Mouse (Mus musculus) liver (tissue): ENCODE data around the gene Tub.
A peak's percentile ranks its signal among the peaks of the same experiment; 100 is the strongest.

ENCODE experiments used
- DNase-seq: peaks from one replicate; pipeline ENCODE4 v3.0.0-alpha.2; 2020; ENCODE audit warnings: mixed read lengths

Tub gene

GRCm38 (mm10) chr7:108950312-108950761, at the start of gene Tub:
Gene Tub (plus strand): TSS chr7:108950338.
- DNase-seq, result peak; percentile 21

- no peak for DNase-seq
These were observed 46.2 kb upstream of the Tub start for GRCm38 (mm10) chr7:108903969-108904368.

- DNase-seq, result no peak
These were observed 23.1 kb upstream of the Tub start for GRCm38 (mm10) chr7:108927043-108927442.

DNA sequence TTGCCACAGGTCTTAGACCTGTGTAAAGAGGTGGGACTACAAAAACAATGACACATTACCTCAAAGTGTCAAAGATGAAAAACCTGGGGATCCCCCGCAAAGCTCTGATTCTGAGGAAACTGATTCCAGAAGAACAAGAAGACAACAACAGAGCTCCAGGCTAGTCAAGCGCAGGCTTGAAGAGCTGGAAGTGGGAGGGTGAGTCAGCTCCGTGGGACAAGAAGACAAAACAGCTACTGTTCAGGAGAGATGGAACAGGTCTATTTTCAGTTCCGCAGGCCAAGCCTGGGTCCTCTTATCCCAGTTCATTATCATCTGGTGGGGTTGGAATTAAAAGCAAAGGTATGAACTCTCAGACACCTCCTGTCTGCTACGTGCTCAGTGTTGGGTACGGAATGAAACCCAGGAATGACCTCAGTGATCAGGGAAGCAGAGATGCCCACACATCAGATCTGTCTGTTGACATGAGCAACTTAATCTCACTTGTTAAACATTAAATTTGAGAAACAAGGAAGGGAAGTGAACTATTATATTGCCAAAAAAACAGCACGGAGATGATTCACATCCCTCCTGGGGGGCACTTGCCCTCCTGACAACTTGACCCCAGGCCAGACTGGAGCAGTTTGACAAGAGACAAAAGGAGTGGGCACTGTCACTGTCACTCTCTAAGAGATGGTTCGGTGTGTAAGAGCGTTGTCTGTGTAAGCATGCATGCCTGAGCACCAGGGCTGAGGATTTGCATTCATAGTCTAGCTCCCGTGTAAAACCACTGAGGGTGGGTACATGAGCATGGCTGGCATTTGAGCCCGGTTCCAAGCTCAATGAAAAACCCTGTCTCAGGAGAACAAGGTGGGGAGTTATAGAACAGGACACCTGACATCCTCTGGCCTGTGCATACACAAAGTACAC, 21.6 kb upstream of the Tub start:
- no peak for DNase-seq

DNA sequence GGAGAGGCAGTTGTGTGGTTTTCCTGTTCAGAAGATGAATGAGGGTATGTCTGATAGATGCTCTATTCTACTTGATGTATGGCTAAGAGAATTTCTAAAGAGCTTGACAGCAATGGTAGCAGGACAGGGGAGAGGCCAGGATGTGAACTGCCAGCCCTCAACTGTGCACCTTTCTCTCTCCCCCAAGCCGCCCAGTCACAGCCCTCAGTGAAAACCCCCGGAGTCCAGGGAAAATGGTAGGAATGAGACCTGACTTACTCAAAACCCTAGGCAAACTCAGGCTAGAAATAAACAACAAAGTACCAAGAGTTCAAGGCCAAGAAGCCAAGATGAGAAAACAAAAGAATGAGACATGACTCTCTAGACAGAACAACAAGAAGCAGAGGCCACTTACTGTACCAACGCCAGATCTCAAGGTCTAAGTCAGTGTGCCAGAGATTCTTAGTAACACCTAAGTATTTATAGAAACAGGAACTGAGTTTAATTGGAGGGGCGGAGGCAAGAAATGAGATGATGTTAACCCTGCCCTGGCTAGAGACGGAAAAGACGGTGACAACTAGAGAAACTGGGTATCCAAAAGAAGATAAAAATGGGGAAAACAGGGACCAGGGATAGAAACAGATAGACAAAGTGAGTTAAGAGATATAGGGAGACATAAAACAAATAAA, 20.3 kb upstream of the Tub start, which contains the start of gene Nlrp10:
Gene Nlrp10, minus strand, starts transcription at position 453 of the 668 bp plus-strand sequence.
- no peak for DNase-seq

- peak; percentile 91 for DNase-seq
These were observed 16.1 kb upstream of the Tub start, which contains the start of gene Eif3f for GRCm38 (mm10) chr7:108933794-108934731. Gene Eif3f (plus strand): TSS chr7:108934417.

- DNase-seq, result no peak
These were observed 15.3 kb upstream of the Tub start for GRCm38 (mm10) chr7:108934836-108935235.

GRCm38 (mm10) chr7:108935411-108935810, 14.7 kb upstream of the Tub start:
- DNase-seq, result no peak

DNA sequence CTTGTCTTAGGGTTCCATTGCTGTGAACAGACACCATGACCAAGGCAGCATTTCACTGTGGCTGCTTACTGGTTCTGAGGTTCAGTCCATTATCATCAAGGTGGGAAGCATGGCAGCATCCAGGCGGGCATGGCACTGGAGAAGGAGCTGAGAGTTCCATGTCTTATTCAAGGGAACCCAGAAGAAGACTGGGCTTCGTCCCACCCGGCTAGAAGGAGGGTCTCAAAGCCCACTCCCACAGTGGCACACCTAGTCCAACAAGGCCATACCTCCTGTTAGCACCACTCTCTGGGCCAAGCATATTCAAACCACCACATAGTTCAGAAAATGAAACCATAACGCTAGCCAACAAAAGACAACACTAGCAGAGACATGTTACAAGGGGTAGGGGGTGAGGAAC, 13.5 kb upstream of the Tub start:
- no peak for DNase-seq

DNA sequence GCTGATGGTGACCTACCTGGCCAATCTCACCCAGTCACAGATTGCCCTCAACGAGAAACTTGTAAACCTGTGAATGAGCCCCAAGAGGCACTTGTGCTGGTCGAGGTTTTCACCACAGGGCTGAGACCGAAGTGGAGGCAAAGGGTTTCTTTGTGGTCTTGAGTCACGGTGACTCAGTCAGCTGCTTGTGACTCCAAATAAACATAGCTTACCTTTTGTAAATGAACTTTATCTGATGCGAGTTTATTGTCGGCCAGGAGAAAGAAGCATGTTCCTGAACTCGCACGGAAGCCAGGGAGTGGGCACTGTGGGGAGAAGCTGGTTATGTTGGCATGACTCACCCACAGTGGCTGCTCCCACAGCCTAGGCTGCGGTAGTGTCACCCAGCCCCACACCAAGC, 8.7 kb upstream of the Tub start:
- no peak for DNase-seq

DNA sequence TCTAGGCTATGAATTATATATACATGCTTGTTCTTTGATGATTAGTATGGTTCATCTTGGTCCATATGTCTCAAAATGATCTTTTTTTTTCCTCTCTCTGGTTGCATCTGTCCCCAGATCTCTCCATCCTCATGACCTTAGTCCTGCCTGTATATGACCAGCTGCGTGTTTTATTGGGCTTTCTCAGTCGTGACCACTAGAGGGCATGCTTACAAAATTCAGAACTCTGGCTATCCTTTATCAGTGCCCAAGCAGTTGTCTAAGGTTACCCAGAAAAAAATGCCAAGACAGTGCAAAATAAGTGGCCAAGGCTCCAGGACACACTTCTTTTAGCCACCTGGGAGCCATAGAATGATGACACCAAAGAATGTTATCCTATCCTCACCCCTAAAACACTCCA, 6.1 kb upstream of the Tub start:
- peak; percentile 51 for DNase-seq

DNA sequence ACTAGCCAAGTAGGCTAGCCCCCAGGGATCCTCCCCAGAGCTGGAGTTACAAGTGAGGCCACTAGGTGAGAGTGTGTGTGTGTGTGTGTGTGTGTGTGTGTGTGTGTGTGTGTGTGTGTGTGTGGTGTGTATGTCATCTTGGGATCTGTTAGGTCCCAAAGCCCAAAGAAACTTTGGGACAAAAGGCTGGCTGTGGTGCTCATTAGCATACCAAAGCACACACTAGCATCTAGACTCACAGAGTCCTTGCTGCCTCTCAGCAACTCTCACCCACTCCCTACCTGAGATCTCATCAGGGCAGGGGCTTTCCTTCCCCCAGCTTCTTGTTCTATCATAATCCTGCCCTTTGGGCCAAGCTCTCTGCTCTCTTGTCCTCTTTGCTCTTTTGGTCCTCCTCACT, 1.5 kb upstream of the Tub start:
- no peak for DNase-seq

DNA sequence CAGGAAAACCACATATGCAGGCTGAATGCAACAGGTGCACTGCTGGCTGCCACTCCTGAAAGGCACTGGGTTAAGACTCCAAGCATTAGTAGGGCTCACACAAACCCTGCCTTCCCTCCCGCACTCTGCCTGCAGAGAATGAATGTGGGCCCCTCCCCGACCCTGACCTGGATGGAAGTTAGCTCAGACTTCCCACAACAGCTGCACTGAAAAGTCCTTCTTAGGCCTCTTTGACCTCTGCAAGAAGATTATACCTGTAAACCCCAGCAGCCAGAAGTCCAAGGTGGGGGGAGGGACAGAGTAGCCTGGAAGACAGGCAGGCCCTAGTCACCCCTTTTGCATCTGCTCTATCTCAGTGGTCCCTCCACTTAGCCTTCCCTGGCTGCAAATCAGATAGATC, 837 bp upstream of the Tub start:
- DNase-seq, result no peak

- no peak for DNase-seq
These were observed 709 bp downstream of the Tub start for GRCm38 (mm10) chr7:108950762-108951331.

- no peak for DNase-seq
These were observed 2.7 kb downstream of the Tub start for GRCm38 (mm10) chr7:108952801-108953200.

DNA sequence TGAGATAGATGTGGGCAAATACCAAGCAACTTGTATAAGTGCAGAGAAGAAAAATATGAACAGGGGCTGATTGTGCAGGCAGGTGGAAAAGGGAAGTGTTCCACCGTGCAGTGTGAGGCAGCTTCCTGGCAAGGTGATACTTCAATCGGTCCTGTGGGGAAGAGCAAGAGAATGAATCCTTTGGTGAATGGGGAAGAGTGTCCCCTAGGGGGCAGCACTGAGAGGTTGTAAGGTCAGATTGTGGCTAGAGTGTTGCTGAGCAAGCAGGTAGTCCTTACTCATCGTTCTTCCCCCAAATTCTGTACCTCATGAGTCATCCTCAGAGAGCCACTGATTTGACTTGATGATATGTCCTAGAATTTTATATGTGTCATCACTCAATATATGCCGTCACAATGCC, 4.0 kb downstream of the Tub start:
- DNase-seq, result peak; percentile 55

- no peak for DNase-seq
These were observed 7.6 kb downstream of the Tub start for GRCm38 (mm10) chr7:108957734-108958133.

DNA sequence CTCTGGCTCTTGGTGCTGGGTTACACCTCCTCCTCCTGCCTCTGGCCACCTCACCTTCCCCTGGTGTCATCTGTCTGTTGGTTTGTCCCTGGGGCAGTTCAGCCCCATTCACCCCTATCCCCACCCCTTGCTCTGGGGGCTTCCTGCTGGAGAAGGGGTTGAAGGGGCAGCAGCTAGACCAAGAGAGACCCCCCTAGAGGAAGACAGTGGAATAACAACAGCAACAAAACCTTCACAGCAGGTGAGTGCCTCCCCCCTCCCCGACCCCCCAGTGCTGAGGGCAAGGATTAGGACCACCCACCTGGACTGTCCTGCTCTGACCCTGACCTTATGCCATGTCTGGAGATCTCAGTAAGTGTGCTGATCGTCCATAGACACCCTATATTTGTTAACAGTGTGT, 15.8 kb downstream of the Tub start:
- no peak for DNase-seq

- DNase-seq, result peak; percentile 43
These were observed 16.7 kb downstream of the Tub start for GRCm38 (mm10) chr7:108966742-108967362.

DNA sequence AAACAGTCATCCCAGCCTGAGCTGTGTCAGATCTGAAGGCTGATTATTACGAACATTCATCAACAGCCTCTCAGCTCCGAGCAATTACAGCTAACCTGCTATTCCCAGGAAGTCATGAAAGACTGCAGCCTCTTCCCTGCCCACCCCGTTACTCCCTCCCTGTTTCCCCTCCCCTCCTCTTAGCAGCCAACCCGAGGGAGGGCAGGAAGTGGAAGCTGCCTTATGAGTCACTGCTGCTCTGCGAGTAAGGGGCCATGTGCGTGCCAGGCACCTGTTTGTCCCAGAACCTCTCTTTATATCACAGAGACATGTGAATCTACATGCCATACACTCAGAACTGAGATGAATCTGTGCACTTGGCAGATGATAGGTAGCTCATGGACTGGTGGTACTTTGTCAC, 18.1 kb downstream of the Tub start:
- DNase-seq, result no peak

DNA sequence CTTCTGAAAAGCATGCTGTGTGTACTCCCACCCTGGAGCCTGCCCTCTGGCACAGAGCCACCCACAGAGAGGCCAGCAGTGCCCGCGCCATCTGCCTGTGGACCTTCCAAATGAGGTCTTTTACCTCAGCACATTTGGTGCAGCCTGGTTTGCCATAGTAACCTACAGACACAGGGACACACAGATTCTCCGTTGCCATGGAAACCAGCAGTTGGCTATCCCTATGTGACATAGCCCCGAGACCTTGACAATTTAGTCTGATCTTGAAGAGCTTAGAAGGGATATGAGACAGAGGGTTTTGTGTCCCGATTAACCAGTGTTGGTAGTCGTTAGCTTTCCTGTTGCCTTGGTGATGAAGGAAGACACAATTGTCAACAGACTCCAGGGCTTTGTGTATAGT, 22.1 kb downstream of the Tub start:
- DNase-seq, result no peak
